Mouse (Mus musculus) cerebellum, adult (tissue): ENCODE measurements around the gene Cdhr2.

Source experiments
- ATAC-seq: cut with Nextera tagmentation; 2 replicates; pipeline ENCODE4 v1.9.2; 2017; ENCODE audit warnings: mild to moderate bottlenecking, moderate library complexity, mixed read lengths; ENCODE audit not compliant: insufficient number of reproducible peaks, low FRiP score, low TSS enrichment

Cdhr2 gene

GRCm38 (mm10) chr13:54701243-54701642, at the start of gene Cdhr2:
Gene Cdhr2 (plus strand): TSS chr13:54701461.
- no peak for ATAC-seq

GRCm38 (mm10) chr13:54660877-54661276, 40.4 kb upstream of the Cdhr2 start:
- no peak for ATAC-seq

GRCm38 (mm10) chr13:54661358-54661757, 39.9 kb upstream of the Cdhr2 start:
- no peak for ATAC-seq

- ATAC-seq: no peak
Observed at GRCm38 (mm10) chr13:54663999-54664398, 37.3 kb upstream of the Cdhr2 start.

GRCm38 (mm10) chr13:54664509-54664908, 36.8 kb upstream of the Cdhr2 start:
- no peak for ATAC-seq

GRCm38 (mm10) chr13:54665062-54665461, 36.2 kb upstream of the Cdhr2 start:
- ATAC-seq: no peak

- ATAC-seq: no peak
Observed at GRCm38 (mm10) chr13:54670491-54670890, 30.8 kb upstream of the Cdhr2 start.

GRCm38 (mm10) chr13:54675895-54676590, 25.2 kb upstream of the Cdhr2 start:
- no peak for ATAC-seq

- no peak for ATAC-seq
Observed at GRCm38 (mm10) chr13:54678263-54678662, 23.0 kb upstream of the Cdhr2 start.

GRCm38 (mm10) chr13:54680184-54680853, 20.9 kb upstream of the Cdhr2 start:
- ATAC-seq: no peak

- ATAC-seq: no peak
Observed at GRCm38 (mm10) chr13:54681291-54681690, 20.0 kb upstream of the Cdhr2 start.

- ATAC-seq: no peak
Observed at GRCm38 (mm10) chr13:54683301-54683700, 18.0 kb upstream of the Cdhr2 start.

- ATAC-seq: no peak
Observed at GRCm38 (mm10) chr13:54684140-54684896, 16.9 kb upstream of the Cdhr2 start.

GRCm38 (mm10) chr13:54685174-54685573, 16.1 kb upstream of the Cdhr2 start:
- ATAC-seq: no peak

GRCm38 (mm10) chr13:54686139-54687053, 14.9 kb upstream of the Cdhr2 start:
- ATAC-seq: no peak

GRCm38 (mm10) chr13:54687096-54687495, 14.2 kb upstream of the Cdhr2 start:
- ATAC-seq: peak; percentile 22; the same call in 1 of the 2 replicates

- peak; percentile 57 for ATAC-seq
Observed at GRCm38 (mm10) chr13:54687575-54688424, 13.5 kb upstream of the Cdhr2 start.

- ATAC-seq: no peak
Observed at GRCm38 (mm10) chr13:54690151-54690740, 11.0 kb upstream of the Cdhr2 start.

- no peak for ATAC-seq
Observed at GRCm38 (mm10) chr13:54691737-54692136, 9.5 kb upstream of the Cdhr2 start.
